Mouse (Mus musculus): ENCODE data around the gene Zbtb20. TPM values are rescaled to one million over a fixed set of nuclear protein-coding genes. Genes with fewer than 3 reads are reported as not detected.

Gene Zbtb20
- polyA plus RNA-seq, 1 experiment from 2014 or later = 27.9 TPM

GRCm38 (mm10) chr16:43620359-43620758 is 744.7 kb downstream of the Zbtb20 start:
- Histone ChIP-seq H3K27ac (ENCODE audit: low read length) (no peak overlapping the region), H3K9me3 (ENCODE audit: low read length) (no peaks in the 10 kb centered on the region), H3K4me2 (replicated peaks; ENCODE audit: low read depth, low read length) (no peak overlapping the region), H3K9ac (replicated peaks; ENCODE audit: low read depth) (no peak overlapping the region), H3K4me1 (ENCODE audit: insufficient read depth, low read depth, low read length) (no peaks in the 10 kb centered on the region), H3K27me3 (replicated peaks; ENCODE audit: insufficient read depth, low read length) (no peaks in the 10 kb centered on the region), H3K36me3 (ENCODE audit: insufficient read depth, low read length) (no peaks in the 10 kb centered on the region), H3K4me3 (ENCODE audit: low read depth, low read length) (no peak overlapping the region)
- no peak for ATAC-seq
- TF ChIP-seq EP300 (IDR thresholded peaks at IDR 0.05) = no peak
- no peak for TF ChIP-seq CTCF (IDR thresholded peaks at IDR 0.05)
- no peak for DNase-seq (ENCODE audit: low spot score)
- WGBS = 37% methylated on average over 2 of the region's 2 CpGs

DNA sequence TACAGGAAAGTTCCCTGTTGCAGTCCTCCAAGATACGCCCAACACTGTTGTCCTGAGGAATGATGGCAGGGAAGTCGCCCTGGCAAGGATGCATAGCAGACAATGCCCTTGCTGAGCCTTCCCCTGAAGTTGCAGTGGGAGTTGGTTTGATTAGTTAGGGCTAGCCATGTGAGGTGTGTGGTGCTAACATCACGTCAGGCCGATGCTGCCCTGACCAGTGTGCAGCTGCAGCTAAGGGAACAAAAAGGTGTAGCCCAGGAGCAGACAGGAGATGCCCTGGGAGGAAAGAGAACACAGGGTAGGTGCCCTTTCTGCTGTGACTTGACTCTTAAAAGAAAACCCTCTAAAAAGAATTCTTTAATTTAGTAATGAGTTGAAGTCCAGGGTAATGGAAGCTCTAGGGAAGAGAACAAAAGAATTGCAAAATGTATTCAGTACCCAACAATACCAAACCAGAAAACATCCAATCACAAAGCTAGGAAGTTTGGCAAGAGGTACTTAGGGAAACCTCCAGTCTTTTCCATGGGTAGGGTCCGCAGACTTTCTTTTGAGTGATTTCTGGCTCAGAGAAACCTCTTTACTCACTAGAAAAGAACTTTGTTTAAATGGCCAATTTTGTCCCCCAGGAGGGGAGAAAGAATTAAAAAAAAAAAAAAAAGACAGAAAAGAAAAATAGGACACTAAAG is 747.8 kb downstream of the Zbtb20 start:
- no peak overlapping the region for H3K27ac ChIP-seq (ENCODE audit: low read length)
- H3K4me1 ChIP-seq (ENCODE audit: insufficient read depth, low read depth, low read length) = no peaks in the 10 kb centered on the region
- H3K9ac ChIP-seq (replicated peaks; ENCODE audit: low read depth) = no peak overlapping the region
- no peak for ATAC-seq
- H3K9me3 ChIP-seq (ENCODE audit: low read length) = no peaks in the 10 kb centered on the region
- H3K4me3 ChIP-seq (ENCODE audit: low read depth, low read length) = no peak overlapping the region
- TF ChIP-seq CTCF (IDR thresholded peaks at IDR 0.05) = no peak
- no peak for TF ChIP-seq EP300 (IDR thresholded peaks at IDR 0.05)
- WGBS = 89% methylated on average over 5 of the region's 5 CpGs
- no peak overlapping the region for H3K4me2 ChIP-seq (replicated peaks; ENCODE audit: low read depth, low read length)
- no peaks in the 10 kb centered on the region for H3K27me3 ChIP-seq (replicated peaks; ENCODE audit: insufficient read depth, low read length)
- DNase-seq (ENCODE audit: low spot score) = no peak
- H3K36me3 ChIP-seq (ENCODE audit: insufficient read depth, low read length) = no peaks in the 10 kb centered on the region

DNA sequence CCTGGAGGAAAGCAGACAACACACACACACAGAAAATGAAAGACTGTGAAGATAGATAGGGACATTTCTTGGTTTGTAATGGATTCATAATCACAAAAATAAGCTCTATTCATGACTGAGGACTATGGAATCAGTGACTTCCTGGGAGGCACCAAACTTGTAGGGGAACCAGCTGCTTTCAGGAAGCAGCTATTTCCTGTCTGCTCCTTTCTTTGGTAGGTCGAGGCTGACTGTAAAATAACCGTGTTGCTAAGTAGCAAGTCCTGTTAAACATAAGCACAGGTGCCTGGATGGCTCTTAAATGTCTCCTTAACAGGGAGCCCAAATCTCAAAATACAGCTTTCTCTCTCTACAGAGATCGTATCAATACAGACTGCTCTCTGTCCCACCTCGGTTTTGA is 749.2 kb downstream of the Zbtb20 start:
- H3K4me3 ChIP-seq (ENCODE audit: low read depth, low read length) = no peak overlapping the region
- no peaks in the 10 kb centered on the region for H3K27me3 ChIP-seq (replicated peaks; ENCODE audit: insufficient read depth, low read length)
- no peaks in the 10 kb centered on the region for H3K9me3 ChIP-seq (ENCODE audit: low read length)
- no peak overlapping the region for H3K9ac ChIP-seq (replicated peaks; ENCODE audit: low read depth)
- H3K27ac ChIP-seq (ENCODE audit: low read length) = no peak overlapping the region
- H3K4me1 ChIP-seq (ENCODE audit: insufficient read depth, low read depth, low read length) = no peaks in the 10 kb centered on the region
- no peaks in the 10 kb centered on the region for H3K36me3 ChIP-seq (ENCODE audit: insufficient read depth, low read length)
- H3K4me2 ChIP-seq (replicated peaks; ENCODE audit: low read depth, low read length) = no peak overlapping the region
- no peak for DNase-seq (ENCODE audit: low spot score)
- WGBS = 43% methylated on average over 4 of the region's 4 CpGs
- ATAC-seq = no peak
- no peak for TF ChIP-seq CTCF (IDR thresholded peaks at IDR 0.05)
- no peak for TF ChIP-seq EP300 (IDR thresholded peaks at IDR 0.05)

DNA sequence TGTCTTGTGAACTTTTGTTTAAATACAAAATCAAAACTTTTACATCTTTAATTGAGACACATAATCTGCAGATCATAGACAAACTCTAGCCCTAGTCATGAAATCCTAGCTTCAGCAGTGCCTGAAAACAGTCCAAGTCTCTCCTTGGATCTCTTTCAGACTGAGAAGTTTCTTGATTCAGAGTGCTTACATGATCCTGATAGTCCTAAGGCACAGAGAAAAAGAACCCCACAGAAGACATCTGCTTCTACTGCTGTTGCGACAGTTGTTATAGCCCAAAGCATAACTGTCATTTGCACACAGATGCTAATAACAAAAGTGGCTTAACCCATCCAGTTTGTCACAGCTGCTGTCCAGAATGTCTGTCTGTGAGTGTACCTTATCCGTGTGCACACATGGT is 749.6 kb downstream of the Zbtb20 start:
- 68% methylated on average over 2 of the region's 2 CpGs for WGBS
- Histone ChIP-seq H3K27me3 (replicated peaks; ENCODE audit: insufficient read depth, low read length) (no peaks in the 10 kb centered on the region), H3K4me3 (ENCODE audit: low read depth, low read length) (no peak overlapping the region), H3K9me3 (ENCODE audit: low read length) (no peaks in the 10 kb centered on the region), H3K9ac (replicated peaks; ENCODE audit: low read depth) (no peak overlapping the region), H3K4me2 (replicated peaks; ENCODE audit: low read depth, low read length) (no peak overlapping the region), H3K27ac (ENCODE audit: low read length) (no peak overlapping the region), H3K36me3 (ENCODE audit: insufficient read depth, low read length) (no peaks in the 10 kb centered on the region), H3K4me1 (ENCODE audit: insufficient read depth, low read depth, low read length) (no peaks in the 10 kb centered on the region)
- TF ChIP-seq EP300 (IDR thresholded peaks at IDR 0.05) = no peak
- TF ChIP-seq CTCF (IDR thresholded peaks at IDR 0.05) = no peak
- no peak for ATAC-seq
- no peak for DNase-seq (ENCODE audit: low spot score)

GRCm38 (mm10) chr16:43625956-43626355 is 750.3 kb downstream of the Zbtb20 start:
- H3K4me2 ChIP-seq (replicated peaks; ENCODE audit: low read depth, low read length) = no peak overlapping the region
- H3K9ac ChIP-seq (replicated peaks; ENCODE audit: low read depth) = no peak overlapping the region
- DNase-seq (ENCODE audit: low spot score) (no peak), ATAC-seq (no peak)
- no peak overlapping the region for H3K4me3 ChIP-seq (ENCODE audit: low read depth, low read length)
- H3K36me3 ChIP-seq (ENCODE audit: insufficient read depth, low read length) = no peaks in the 10 kb centered on the region
- TF ChIP-seq EP300 (IDR thresholded peaks at IDR 0.05) (no peak), CTCF (IDR thresholded peaks at IDR 0.05) (no peak)
- WGBS = 86% methylated on average over 5 of the region's 5 CpGs
- no peaks in the 10 kb centered on the region for H3K4me1 ChIP-seq (ENCODE audit: insufficient read depth, low read depth, low read length)
- no peaks in the 10 kb centered on the region for H3K27me3 ChIP-seq (replicated peaks; ENCODE audit: insufficient read depth, low read length)
- no peaks in the 10 kb centered on the region for H3K9me3 ChIP-seq (ENCODE audit: low read length)
- H3K27ac ChIP-seq (ENCODE audit: low read length) = no peak overlapping the region

DNA sequence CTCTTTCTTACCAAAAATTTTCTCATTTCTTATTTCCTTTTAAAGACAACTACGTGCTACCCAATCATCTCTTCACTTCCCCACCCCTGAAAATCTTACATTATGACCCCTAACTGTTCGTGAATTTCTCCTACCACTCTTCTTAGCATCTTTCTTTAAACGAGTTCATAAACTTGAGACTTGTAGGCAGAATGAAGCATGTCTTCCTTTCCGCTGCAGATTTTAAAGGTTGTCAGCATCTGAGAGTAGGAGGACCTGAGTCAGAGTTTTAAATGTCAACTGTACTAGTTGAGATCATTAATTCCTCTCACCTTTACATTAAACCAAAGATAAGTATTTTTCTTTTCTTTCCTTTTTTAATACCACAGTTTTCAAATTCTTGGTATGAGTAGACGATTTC is 753.0 kb downstream of the Zbtb20 start:
- Histone ChIP-seq H3K4me2 (replicated peaks; ENCODE audit: low read depth, low read length) (no peak overlapping the region), H3K9ac (replicated peaks; ENCODE audit: low read depth) (no peak overlapping the region), H3K4me3 (ENCODE audit: low read depth, low read length) (no peak overlapping the region), H3K9me3 (ENCODE audit: low read length) (no peaks in the 10 kb centered on the region), H3K4me1 (ENCODE audit: insufficient read depth, low read depth, low read length) (no peaks in the 10 kb centered on the region), H3K36me3 (ENCODE audit: insufficient read depth, low read length) (no peaks in the 10 kb centered on the region), H3K27me3 (replicated peaks; ENCODE audit: insufficient read depth, low read length) (no peaks in the 10 kb centered on the region), H3K27ac (ENCODE audit: low read length) (no peak overlapping the region)
- ATAC-seq (no peak), DNase-seq (ENCODE audit: low spot score) (no peak)
- no peak for TF ChIP-seq EP300 (IDR thresholded peaks at IDR 0.05)
- no peak for TF ChIP-seq CTCF (IDR thresholded peaks at IDR 0.05)
- 78% methylated on average over 5 of the region's 5 CpGs for WGBS

- Histone ChIP-seq H3K4me2 (replicated peaks; ENCODE audit: low read depth, low read length) (no peak overlapping the region), H3K4me3 (ENCODE audit: low read depth, low read length) (no peak overlapping the region), H3K9me3 (ENCODE audit: low read length) (no peaks in the 10 kb centered on the region), H3K9ac (replicated peaks; ENCODE audit: low read depth) (no peak overlapping the region), H3K4me1 (ENCODE audit: insufficient read depth, low read depth, low read length) (no peaks in the 10 kb centered on the region), H3K36me3 (ENCODE audit: insufficient read depth, low read length) (no peaks in the 10 kb centered on the region), H3K27ac (ENCODE audit: low read length) (no peak overlapping the region), H3K27me3 (replicated peaks; ENCODE audit: insufficient read depth, low read length) (no peaks in the 10 kb centered on the region)
- DNase-seq (ENCODE audit: low spot score) = no peak
- TF ChIP-seq CTCF (IDR thresholded peaks at IDR 0.05) = no peak
- no peak for TF ChIP-seq EP300 (IDR thresholded peaks at IDR 0.05)
- WGBS = 76% methylated on average over 2 of the region's 2 CpGs
- ATAC-seq = no peak
These were observed 756.1 kb downstream of the Zbtb20 start for GRCm38 (mm10) chr16:43631758-43632157.
